Mouse (Mus musculus) heart, postnatal 25 days (tissue): ENCODE results near the gene Tbc1d20. TPM values are rescaled to one million over a fixed set of nuclear protein-coding genes. Genes with fewer than 3 reads are reported as not detected.
"Not testable (repeated sequence)": the region's sequence is repeated elsewhere in the genome, so short reads cannot be mapped to it uniquely, and the experiment has no call there.

Experiments
- DNase-seq: peaks from one replicate; pipeline ENCODE4 v3.0.0; 2022; ENCODE audit warnings: low spot score
- intact Hi-C: fragments of 180-260 bp; cut with DNase I; formaldehyde crosslinking; loops from one replicate; pipeline ENCODE4 v1.15.1; 2025
- total RNA-seq, 2 experiments: library from RNA; stranded (reverse); gene quantifications; 2 replicates each; pipeline ENCODE4 v1.2.3; 2021

Tbc1d20 gene
- total RNA-seq, 2 experiments from 2014 or later: 43.1 to 43.5 TPM

GRCm38 (mm10) chr2:152349205-152349604 lies 55.6 kb downstream of the Tbc1d20 start:
- no peak for DNase-seq
- intact Hi-C loops: no loop called here

- DNase-seq: no peak
Measured at GRCm38 (mm10) chr2:152349842-152350540, 56.4 kb downstream of the Tbc1d20 start.

GRCm38 (mm10) chr2:152357254-152357653 lies 63.6 kb downstream of the Tbc1d20 start:
- intact Hi-C loops: no loop called here
- no peak for DNase-seq

More at GRCm38 (mm10) chr2:152349842-152350540, 56.4 kb downstream of the Tbc1d20 start:
- intact Hi-C loops: no loop called here

DNA sequence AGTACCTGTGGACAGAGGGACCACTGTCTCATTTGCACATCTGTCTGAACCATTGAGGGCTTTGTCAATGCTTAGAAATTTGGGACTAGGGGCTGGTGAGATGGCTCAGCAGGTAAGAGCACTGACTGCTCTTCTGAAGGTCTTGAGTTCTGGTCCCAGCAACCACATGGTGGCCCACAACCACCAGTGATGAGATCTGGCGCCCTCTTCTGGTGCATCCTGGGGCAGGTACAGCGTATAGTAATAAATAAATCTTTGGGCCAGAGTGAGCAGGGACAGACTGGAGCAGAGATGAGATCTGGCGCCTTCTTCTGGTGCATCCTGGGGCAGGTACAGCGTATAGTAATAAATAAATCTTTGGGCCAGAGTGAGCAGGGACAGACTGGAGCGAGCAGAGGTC lies 65.3 kb downstream of the Tbc1d20 start:
- DNase-seq, intact Hi-C loops: not testable (repeated sequence)

- no peak for DNase-seq
- intact Hi-C loops: no loop called here
Measured at GRCm38 (mm10) chr2:152359616-152360015, 66.0 kb downstream of the Tbc1d20 start.

DNA sequence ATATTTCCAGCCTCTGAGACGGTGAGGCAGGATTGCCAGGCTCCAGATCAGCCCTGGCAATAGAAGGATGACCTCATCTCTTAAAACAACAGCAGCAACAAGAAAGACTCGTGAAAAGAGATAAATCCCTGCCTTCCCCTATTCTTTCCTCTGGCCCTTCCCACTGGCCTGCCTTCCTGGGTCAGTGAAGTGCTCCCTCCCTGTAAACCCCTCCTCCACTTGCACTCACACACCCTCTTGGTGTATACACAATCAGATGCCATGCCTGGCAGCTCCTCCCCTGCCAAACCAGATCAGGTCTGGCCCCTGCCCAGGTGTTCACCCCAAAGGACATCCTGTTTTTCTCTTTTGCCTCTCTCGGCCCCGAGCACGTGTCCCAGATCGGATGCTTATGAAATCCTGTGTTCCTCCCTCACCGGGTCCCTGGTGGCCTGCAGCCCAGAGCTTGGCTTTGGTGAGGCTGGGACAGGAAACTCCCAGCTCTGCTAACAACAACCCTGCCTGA lies 66.7 kb downstream of the Tbc1d20 start:
- peak; percentile 84 for DNase-seq
- intact Hi-C loops: no loop called here

DNA sequence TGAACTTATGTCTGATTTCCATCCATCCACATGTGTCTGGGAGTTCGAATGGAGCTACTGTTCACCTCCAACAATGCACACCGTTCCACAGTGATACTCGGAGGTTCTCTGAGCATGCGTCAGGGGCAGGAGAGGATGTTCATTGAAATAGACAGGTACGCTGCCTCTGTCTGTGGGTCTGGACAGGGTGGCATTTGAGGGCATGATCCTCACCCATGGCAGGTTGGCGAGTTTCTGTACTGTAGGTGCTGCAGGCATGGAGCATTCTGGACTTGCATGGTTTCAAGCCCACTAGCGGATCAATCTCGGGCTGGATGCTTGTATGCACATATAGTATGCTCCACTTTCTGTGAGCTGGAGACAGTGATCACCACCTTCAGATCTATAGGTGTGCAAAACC lies 67.6 kb downstream of the Tbc1d20 start:
- no peak for DNase-seq
- intact Hi-C loops: no loop called here

Other genes with a start within 250 kb of the Tbc1d20 start
- not detected for gene Scrt2, start 212.3 kb upstream of the Tbc1d20 start, total RNA-seq
- 10 to 100 TPM; 14.8 to 15.2 TPM for gene Srxn1, start 188.3 kb upstream of the Tbc1d20 start, total RNA-seq
- gene Tcf15, start 150.3 kb upstream of the Tbc1d20 start, total RNA-seq: 10 to 100 TPM; 24.3 to 34.0 TPM
- 100 to 1,000 TPM in 1 of 2 experiments, 10 to 100 TPM in 1; 95.2 to 104 TPM for gene Csnk2a1, start 67.0 kb upstream of the Tbc1d20 start, total RNA-seq
- 10 to 100 TPM; 51.9 to 55.9 TPM for gene Rbck1, start 38.8 kb downstream of the Tbc1d20 start, total RNA-seq
- 1 to 10 TPM; 2.2 to 3.0 TPM for gene Trib3, start 50.2 kb downstream of the Tbc1d20 start, total RNA-seq
- gene Nrsn2, start 82.8 kb downstream of the Tbc1d20 start, total RNA-seq: not detected
- gene Sox12, start 104.2 kb downstream of the Tbc1d20 start, total RNA-seq: 1 to 10 TPM; 9.5 to 9.7 TPM
- 10 to 100 TPM in 1 of 2 experiments, 1 to 10 TPM in 1; 9.7 to 10.1 TPM for gene Zcchc3, start 121.2 kb downstream of the Tbc1d20 start, total RNA-seq
- gene 6820408C15Rik, start 121.8 kb downstream of the Tbc1d20 start, total RNA-seq: 1 to 10 TPM; 2.8 to 3.0 TPM
- gene Defb23, start 170.8 kb downstream of the Tbc1d20 start, total RNA-seq: not detected
- not detected for gene Defb20, start 183.2 kb downstream of the Tbc1d20 start, total RNA-seq
- gene Defb22, start 196.3 kb downstream of the Tbc1d20 start, total RNA-seq: not detected
- gene Defb26, start 217.9 kb downstream of the Tbc1d20 start, total RNA-seq: not detected
- gene Defb28, start 224.4 kb downstream of the Tbc1d20 start, total RNA-seq: not detected
- not detected for gene Defb29, start 246.3 kb downstream of the Tbc1d20 start, total RNA-seq